Mouse (Mus musculus) CH12.LX (cell line): Measurements from ENCODE around the gene Sox18. TPM values are rescaled to one million over a fixed set of nuclear protein-coding genes. Genes with fewer than 3 reads are reported as not detected.
A peak's percentile ranks its signal among the peaks of the same experiment; 100 is the strongest.

ENCODE experiments used
- DNase-seq: peaks from one replicate; pipeline ENCODE4 v3.0.0-alpha.2; 2013; ENCODE audit errors: extremely low read depth
- H3K27ac ChIP-seq: 2 replicates; pipeline ENCODE4 v1.5.1; 2012; ENCODE audit warnings: low read depth, mild to moderate bottlenecking, control low read depth, moderate library complexity; ENCODE audit not compliant: insufficient read depth
- H3K27me3 ChIP-seq: replicated peaks from 2 replicates; pipeline ENCODE3; 2012; ENCODE audit warnings: inconsistent platforms
- H3K36me3 ChIP-seq, 2 experiments: replicated peaks in 1 of 2; 2 replicates each; pipeline versions ENCODE3 to v1.6.1; 2012; ENCODE audit warnings: inconsistent platforms in 1 of 2, low read length in 1 of 2, mild to moderate bottlenecking in 1 of 2, mixed read lengths in 1 of 2, moderate library complexity in 1 of 2; ENCODE audit not compliant: control insufficient read depth in 1 of 2, insufficient read depth in 1 of 2
- H3K4me1 ChIP-seq, 2 experiments: 2 replicates each; pipeline ENCODE4 v1.6.1; 2012; ENCODE audit warnings: inconsistent platforms in 1 of 2, moderate library complexity in 1 of 2; ENCODE audit not compliant: insufficient read depth in 2 of 2, control insufficient read depth in 1 of 2
- H3K4me2 ChIP-seq: 2 replicates; pipeline ENCODE4 v1.6.1; 2012; ENCODE audit warnings: low read depth, mild to moderate bottlenecking, control low read depth; ENCODE audit not compliant: poor library complexity, insufficient read depth, severe bottlenecking
- H3K4me3 ChIP-seq, 3 experiments: fragments of 150-350 bp in 1 of 3; sonication (generic) in 1 of 3; replicated peaks in 1 of 3; 2 replicates each; pipeline versions ENCODE3 to v1.5.1; 2011 to 2012; ENCODE audit warnings: low read depth in 2 of 3, low read length in 2 of 3, mild to moderate bottlenecking in 2 of 3, moderate library complexity in 2 of 3, control low read depth in 1 of 3, improper control_type of control experiment in 1 of 3, inconsistent platforms in 1 of 3, mixed read lengths in 1 of 3; ENCODE audit not compliant: poor library complexity in 1 of 3
- H3K79me2 ChIP-seq: replicated peaks from 2 replicates; pipeline ENCODE4 v1.6.1; 2012; ENCODE audit warnings: mild to moderate bottlenecking, moderate library complexity; ENCODE audit not compliant: control insufficient read depth, poor library complexity, insufficient read depth, severe bottlenecking; ENCODE audit errors: extremely low read depth
- H3K9ac ChIP-seq: 2 replicates; pipeline ENCODE4 v1.6.1; 2012; ENCODE audit warnings: low read depth, mild to moderate bottlenecking, control low read depth, moderate library complexity; ENCODE audit not compliant: insufficient read depth
- H3K9me3 ChIP-seq: replicated peaks from 2 replicates; pipeline ENCODE3; 2012; ENCODE audit warnings: low read length, inconsistent platforms, mixed read lengths
- CTCF ChIP-seq, 2 experiments: IDR thresholded peaks in 1 of 2; conservative IDR thresholded peaks in 1 of 2; 2 replicates each; pipeline ENCODE4 v1.5.1; 2011 to 2012; ENCODE audit warnings: low read depth in 2 of 2, low read length in 2 of 2, improper control_type of control experiment in 1 of 2, inconsistent platforms in 1 of 2, mild to moderate bottlenecking in 1 of 2, moderate library complexity in 1 of 2
- E2F4 ChIP-seq: IDR thresholded peaks from 2 replicates; pipeline ENCODE4 v1.6.1; 2011; ENCODE audit warnings: low read depth, low read length, improper control_type of control experiment; ENCODE audit not compliant: insufficient replicate concordance
- ETS1 ChIP-seq: conservative IDR thresholded peaks from 2 replicates; pipeline ENCODE4 v1.6.1; 2012; ENCODE audit warnings: low read depth, mild to moderate bottlenecking, inconsistent platforms, low read length, improper control_type of control experiment, moderate library complexity
- IRF4 ChIP-seq: IDR thresholded peaks from 2 replicates; pipeline ENCODE4 v1.6.1; 2014; ENCODE audit warnings: low read depth, mild to moderate bottlenecking, inconsistent platforms, low read length, improper control_type of control experiment
- KAT2A ChIP-seq: IDR thresholded peaks from 2 replicates; pipeline ENCODE4 v1.6.1; 2012; ENCODE audit warnings: low read length, improper control_type of control experiment, inconsistent platforms; ENCODE audit not compliant: insufficient replicate concordance
- MAX ChIP-seq: IDR thresholded peaks from 2 replicates; pipeline ENCODE4 v1.6.1; 2011; ENCODE audit warnings: low read length, improper control_type of control experiment
- MEF2A ChIP-seq: IDR thresholded peaks from 2 replicates; pipeline ENCODE4 v1.6.1; 2014; ENCODE audit warnings: low read depth, mild to moderate bottlenecking, inconsistent platforms, low read length, improper control_type of control experiment, borderline replicate concordance
- PAX5 ChIP-seq: IDR thresholded peaks from 2 replicates; pipeline ENCODE4 v1.6.1; 2012; ENCODE audit warnings: low read length, inconsistent platforms, mixed read lengths
- RCOR1 ChIP-seq: conservative IDR thresholded peaks from 2 replicates; pipeline ENCODE4 v1.6.1; 2012; ENCODE audit warnings: low read depth, mild to moderate bottlenecking, inconsistent platforms, low read length, improper control_type of control experiment
- SMC3 ChIP-seq: IDR thresholded peaks from 2 replicates; pipeline ENCODE4 v1.6.1; 2011; ENCODE audit warnings: low read depth, low read length, improper control_type of control experiment
- TBP ChIP-seq: conservative IDR thresholded peaks from 2 replicates; pipeline ENCODE4 v1.6.1; 2011; ENCODE audit warnings: low read depth, low read length, improper control_type of control experiment
- TCF12 ChIP-seq: IDR thresholded peaks from 2 replicates; pipeline ENCODE4 v1.6.1; 2014; ENCODE audit warnings: low read depth, mild to moderate bottlenecking, inconsistent platforms, low read length, improper control_type of control experiment
- USF2 ChIP-seq: conservative IDR thresholded peaks from 2 replicates; pipeline ENCODE4 v1.6.1; 2011; ENCODE audit warnings: low read depth, low read length, improper control_type of control experiment
- ZC3H11A ChIP-seq: IDR thresholded peaks from 2 replicates; pipeline ENCODE4 v1.6.1; 2012; ENCODE audit warnings: low read depth, mild to moderate bottlenecking, inconsistent platforms, low read length, improper control_type of control experiment
- dilution Hi-C: fragments of 300-500 bp; cut with MboI; formaldehyde crosslinking; loops from 2 replicates; pipeline ENCODE4 v1.14.3; 2020; ENCODE audit warnings: low sequenced_read_pairs; ENCODE audit not compliant: extremely low pct_unique_long_range_greater_than_20kb, extremely low pct_ligation_motif_present
- in situ Hi-C: fragments of 300-500 bp; cut with MboI; formaldehyde crosslinking; loops from 3 replicates; pipeline ENCODE4 v1.14.3; 2019; ENCODE audit warnings: low sequenced_read_pairs, low pct_ligation_motif_present, low pct_unique_long_range_greater_than_20kb, mixed read lengths
- polyA plus RNA-seq: library from polyadenylated mRNA; unstranded; fragments of >175 nt; gene quantifications from 2 replicates; pipeline ENCODE4 v1.2.1, GENCODE M21; 2012; ENCODE audit warnings: low read depth; ENCODE audit not compliant: insufficient read length
- total RNA-seq, 2 experiments: library from RNA; depleted of rRNA; stranded (reverse); fragments of 300-350 nt in 1 of 2; fragments of >200 nt in 1 of 2; gene quantifications; 2 replicates each; pipeline ENCODE4 v1.2.3; 2012 to 2014

Gene Sox18
- total and polyA plus RNA-seq, 3 experiments = not detected

GRCm38 (mm10) chr2:181691571-181691970 lies 20.1 kb upstream of the Sox18 start:
- H3K27me3 ChIP-seq = no peaks in the 10 kb centered on the region
- H3K79me2 ChIP-seq = peaks cover 20% of the 10 kb centered on the region
- dilution Hi-C loops (no loop called here), in situ Hi-C loops (loop anchor here (10.0 kb wide), 2 partner anchors 77 to 287 kb away; no protein-coding TSS in a partner anchor)
- H3K9ac ChIP-seq = no peak overlapping the region
- no peak for TF ChIP-seq USF2
- TF ChIP-seq E2F4 = no peak
- TF ChIP-seq ZC3H11A = no peak
- TF ChIP-seq MEF2A = no peak
- TF ChIP-seq TCF12 = no peak
- TF ChIP-seq KAT2A = no peak
- no peak for TF ChIP-seq MAX
- TF ChIP-seq IRF4 = no peak
- no peak for TF ChIP-seq TBP
- no peak for TF ChIP-seq RCOR1
- no peak for TF ChIP-seq CTCF (conservative IDR thresholded peaks at IDR 0.05 in 1 of 2, IDR thresholded peaks at IDR 0.05 in 1 of 2; ENCODE audit: low read depth in 2 of 2, low read length in 2 of 2)
- H3K4me3 ChIP-seq = peak overlapping the region in 1 of 3 experiments; percentile 71
- no peak overlapping the region for H3K27ac ChIP-seq
- no peak for DNase-seq
- no peak overlapping the region for H3K4me2 ChIP-seq
- H3K36me3 ChIP-seq = peaks cover 34 to 52% of the 10 kb centered on the region in 2 experiments
- peaks cover 28 to 59% of the 10 kb centered on the region in 2 experiments for H3K4me1 ChIP-seq
- no peaks in the 10 kb centered on the region for H3K9me3 ChIP-seq

- Histone ChIP-seq H3K4me1 (peaks cover 28 to 59% of the 10 kb centered on the region in 2 experiments), H3K4me2 (no peak overlapping the region), H3K27ac (no peak overlapping the region)
- TF ChIP-seq RCOR1 (no peak), SMC3 (no peak), ETS1 (no peak), PAX5 (no peak), CTCF (conservative IDR thresholded peaks at IDR 0.05 in 1 of 2, IDR thresholded peaks at IDR 0.05 in 1 of 2; ENCODE audit: low read depth in 2 of 2, low read length in 2 of 2) (no peak), USF2 (no peak)
- TF ChIP-seq, all 38 proteins: peak for 0
- peaks cover 36 to 57% of the 10 kb centered on the region in 2 experiments for H3K36me3 ChIP-seq
- no peak overlapping the region for H3K9ac ChIP-seq
- peak overlapping the region in 1 of 3 experiments; percentile 71 for H3K4me3 ChIP-seq
- no peaks in the 10 kb centered on the region for H3K9me3 ChIP-seq
- peaks cover 20% of the 10 kb centered on the region for H3K79me2 ChIP-seq
- no peaks in the 10 kb centered on the region for H3K27me3 ChIP-seq
- in situ Hi-C loops = loop anchor here (10.0 kb wide), 2 partner anchors 76 to 286 kb away; no protein-coding TSS in a partner anchor
- no peak for DNase-seq
- dilution Hi-C loops = no loop called here
Observed at GRCm38 (mm10) chr2:181691083-181691482, 19.6 kb upstream of the Sox18 start.
